Comparison of ENCODE assay signal across 25 mouse cellular contexts in the genomic region with DNA sequence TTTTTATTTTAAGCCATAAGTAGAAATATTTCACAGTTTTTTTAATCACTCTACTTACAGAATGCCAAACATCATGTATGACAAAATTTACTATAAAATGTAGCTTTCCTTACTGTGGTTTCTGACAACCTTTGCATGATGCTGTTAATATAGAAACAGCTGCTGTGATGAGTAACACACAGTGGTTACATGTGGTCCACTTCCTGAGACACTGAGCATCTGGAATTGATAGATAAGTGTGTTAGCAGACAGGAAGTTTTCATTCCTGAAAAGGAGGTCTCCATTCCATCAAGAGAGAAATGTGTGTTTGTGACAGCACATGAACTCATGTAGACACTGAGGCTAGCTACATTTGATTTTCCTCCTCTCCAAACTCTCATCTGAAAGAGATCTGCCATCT.
DNase-seq lines count a peak whose midpoint lies in the region; ATAC-seq lines count a peak whose summit lies in the region.
"Had no signal": no experiment of that assay in that cellular context is flagged by ENCODE, and none has a peak within 500 bp of the region (broad histone marks: within the 10 kb centered on the region; RNA-seq: fewer than 3 reads in every experiment).

No protein-coding gene starts in this region.

- H3K27me3 ChIP-seq in embryonic facial prominence, embryonic 11.5 days (ENCODE audit: control insufficient read depth, insufficient read depth, low read length), result no peaks in the 10 kb centered on the region
- H3K27me3 ChIP-seq in embryonic facial prominence, embryonic 10.5 days (replicated peaks; ENCODE audit: low read depth, poor library complexity, severe bottlenecking), result no peaks in the 10 kb centered on the region
- H3K27me3 ChIP-seq in embryonic facial prominence, embryonic 14.5 days (replicated peaks; ENCODE audit: control insufficient read depth, insufficient read depth, low read length), result no peaks in the 10 kb centered on the region
- H3K27me3 ChIP-seq: embryonic facial prominence, embryonic 13.5 days; heart, embryonic 13.5 days had no signal

- H3K4me2 ChIP-seq in embryonic facial prominence, embryonic 11.5 days (ENCODE audit: low read depth, low read length), result no peak overlapping the region
- H3K4me2 ChIP-seq in embryonic facial prominence, embryonic 14.5 days (ENCODE audit: low read depth, low read length), result no peak overlapping the region
- H3K4me2 ChIP-seq: embryonic facial prominence, embryonic 13.5 days; heart, embryonic 13.5 days; hindbrain, embryonic 14.5 days had no signal

- no peak overlapping the region for H3K4me3 ChIP-seq in embryonic facial prominence, embryonic 11.5 days (ENCODE audit: low read depth, low read length)
- no peak overlapping the region for H3K4me3 ChIP-seq in embryonic facial prominence, embryonic 10.5 days
- no peak overlapping the region for H3K4me3 ChIP-seq in embryonic facial prominence, embryonic 14.5 days (ENCODE audit: low read depth, low read length)
- H3K4me3 ChIP-seq: embryonic facial prominence, embryonic 13.5 days; heart, embryonic 13.5 days had no signal

- ATAC-seq in embryonic facial prominence, embryonic 11.5 days (replicated peaks; ENCODE audit: insufficient number of reproducible peaks, low FRiP score, low TSS enrichment, low read depth), result no peak
- no peak for ATAC-seq in embryonic facial prominence, embryonic 14.5 days (ENCODE audit: low read depth)
- no peak for ATAC-seq in monocyte, adult 5-6 weeks (replicated peaks; ENCODE audit: insufficient number of reproducible peaks, low FRiP score, low TSS enrichment, poor library complexity, severe bottlenecking)
- ATAC-seq: activated CD4-positive, CD25-positive, alpha-beta regulatory T cell, adult 4 months; forebrain, embryonic 14.5 days; hindbrain, postnatal 0 days; inflammation-experienced regulatory T-cells, adult 6 months; intestine, embryonic 16.5 days had no signal

- H3K36me3 ChIP-seq in embryonic facial prominence, embryonic 11.5 days (replicated peaks; ENCODE audit: control insufficient read depth, insufficient read depth, low read depth, low read length), result no peaks in the 10 kb centered on the region
- no peaks in the 10 kb centered on the region for H3K36me3 ChIP-seq in embryonic facial prominence, embryonic 10.5 days (replicated peaks)
- no peaks in the 10 kb centered on the region for H3K36me3 ChIP-seq in embryonic facial prominence, embryonic 14.5 days (ENCODE audit: control insufficient read depth, insufficient read depth, low read length)
- H3K36me3 ChIP-seq: embryonic facial prominence, embryonic 13.5 days; heart, embryonic 13.5 days had no signal

- H3K27ac ChIP-seq in embryonic facial prominence, embryonic 11.5 days (replicated peaks; ENCODE audit: low read depth, low read length), result no peak overlapping the region
- no peak overlapping the region for H3K27ac ChIP-seq in embryonic facial prominence, embryonic 10.5 days (replicated peaks)
- H3K27ac ChIP-seq in embryonic facial prominence, embryonic 14.5 days (replicated peaks; ENCODE audit: low read depth, low read length), result no peak overlapping the region
- H3K27ac ChIP-seq: embryonic facial prominence, embryonic 13.5 days; heart, embryonic 13.5 days; hindbrain, embryonic 14.5 days; hindbrain, postnatal 0 days had no signal

- peak; percentile 20 for DNase-seq in embryonic facial prominence, embryonic 11.5 days (ENCODE audit: low spot score)
- DNase-seq in embryonic facial prominence, embryonic 10.5 days (ENCODE audit: low spot score), result no peak
- DNase-seq in 416B (ENCODE audit: low read depth), result peak; percentile 92
- peak; percentile 15 for DNase-seq in embryonic facial prominence, embryonic 14.5 days (ENCODE audit: low spot score)
- DNase-seq in cerebellum, postnatal 36 days, result no peak
- DNase-seq: adrenal gland, adult 8-10 months; adrenal gland, postnatal 25 days; cerebellum, adult 18-20 months; cerebellum, adult 9-11 months; cerebellum, postnatal 25 days; gastrocnemius, postnatal 25 days; heart, adult 18-20 months; heart, postnatal 14 days; heart, postnatal 4 days; kidney, adult 18-20 months; kidney, adult 9 months had no signal

- no peaks in the 10 kb centered on the region for H3K4me1 ChIP-seq in embryonic facial prominence, embryonic 11.5 days (ENCODE audit: control insufficient read depth, insufficient read depth, low read length)
- no peaks in the 10 kb centered on the region for H3K4me1 ChIP-seq in embryonic facial prominence, embryonic 10.5 days
- H3K4me1 ChIP-seq in embryonic facial prominence, embryonic 14.5 days (ENCODE audit: control insufficient read depth, insufficient read depth, low read length), result no peaks in the 10 kb centered on the region
- H3K4me1 ChIP-seq: embryonic facial prominence, embryonic 13.5 days; heart, embryonic 13.5 days had no signal

- no peaks in the 10 kb centered on the region for H3K9me3 ChIP-seq in embryonic facial prominence, embryonic 11.5 days (replicated peaks; ENCODE audit: control insufficient read depth, low read length)
- no peaks in the 10 kb centered on the region for H3K9me3 ChIP-seq in embryonic facial prominence, embryonic 10.5 days
- no peaks in the 10 kb centered on the region for H3K9me3 ChIP-seq in embryonic facial prominence, embryonic 14.5 days (ENCODE audit: control insufficient read depth, low read length)
- H3K9me3 ChIP-seq: embryonic facial prominence, embryonic 13.5 days; heart, embryonic 13.5 days had no signal

- H3K9ac ChIP-seq in embryonic facial prominence, embryonic 11.5 days (replicated peaks; ENCODE audit: low read length), result no peak overlapping the region
- H3K9ac ChIP-seq in embryonic facial prominence, embryonic 14.5 days (ENCODE audit: low read depth, low read length), result no peak overlapping the region
- H3K9ac ChIP-seq: embryonic facial prominence, embryonic 13.5 days; heart, embryonic 13.5 days; hindbrain, embryonic 14.5 days had no signal

Comparison
In these comparisons a context has a peak if more than half of its experiments do, and no peak if none do; other contexts are left out.
1. DNase-seq: peak in embryonic facial prominence, embryonic 11.5 days (single experiment), 416B (single experiment) and embryonic facial prominence, embryonic 14.5 days (single experiment); none in embryonic facial prominence, embryonic 10.5 days (single experiment) and cerebellum, postnatal 36 days (0 of 2).